Mouse (Mus musculus): ENCODE results near the gene Itga4.

Itga4 gene

GRCm38 (mm10) chr2:79357835-79358234, 102.6 kb downstream of the Itga4 start:
- DNase-seq: no peak

- DNase-seq: no peak
Observed at GRCm38 (mm10) chr2:79362029-79362428, 106.8 kb downstream of the Itga4 start.

- DNase-seq: no peak
Observed at GRCm38 (mm10) chr2:79363920-79364319, 108.7 kb downstream of the Itga4 start.

GRCm38 (mm10) chr2:79367451-79368450, 112.5 kb downstream of the Itga4 start:
- peak; percentile 65 for DNase-seq

GRCm38 (mm10) chr2:79368661-79369060, 113.4 kb downstream of the Itga4 start:
- no peak for DNase-seq

GRCm38 (mm10) chr2:79369061-79369524, 113.9 kb downstream of the Itga4 start:
- no peak for DNase-seq

- no peak for DNase-seq
Observed at GRCm38 (mm10) chr2:79369905-79370304, 114.7 kb downstream of the Itga4 start.

GRCm38 (mm10) chr2:79370711-79371312, 115.6 kb downstream of the Itga4 start:
- peak; percentile 32 for DNase-seq

- DNase-seq: peak; percentile 34
Observed at GRCm38 (mm10) chr2:79371326-79372153, 116.3 kb downstream of the Itga4 start.

- DNase-seq: no peak
Observed at GRCm38 (mm10) chr2:79372154-79372467, 116.9 kb downstream of the Itga4 start.

- peak; percentile 90 for DNase-seq
Observed at GRCm38 (mm10) chr2:79372486-79373200, 117.4 kb downstream of the Itga4 start.

GRCm38 (mm10) chr2:79378346-79379086, 123.3 kb downstream of the Itga4 start:
- peak; percentile 77 for DNase-seq

- DNase-seq: peak; percentile 69
Observed at GRCm38 (mm10) chr2:79379087-79380041, 124.1 kb downstream of the Itga4 start.

All from cerebellum, adult 9-10 months (tissue).